Mouse (Mus musculus) neural tube, embryonic 11.5 days (tissue): ENCODE results near the gene Ubac2. TPM values are rescaled to one million over a fixed set of nuclear protein-coding genes. Genes with fewer than 3 reads are reported as not detected.

Experiments
- ATAC-seq: fragments of 200-750 bp; cut with Nextera tagmentation; 2 replicates; pipeline ENCODE4 v1.8.0; 2017; ENCODE audit warnings: moderate number of reproducible peaks, mild to moderate bottlenecking, moderate TSS enrichment, moderate library complexity; ENCODE audit not compliant: insufficient read depth, low FRiP score, low TSS enrichment
- DNase-seq: peaks from one replicate; pipeline ENCODE4 v3.0.0-alpha.2; 2015; ENCODE audit warnings: low spot score
- H3K27ac ChIP-seq: fragments of 300-500 bp; sonication (generic); 2 replicates; pipeline ENCODE4 v1.5.1; 2014; ENCODE audit warnings: low read depth, mild to moderate bottlenecking, low read length
- H3K27me3 ChIP-seq: fragments of 300-500 bp; sonication (generic); 2 replicates; pipeline ENCODE4 v1.6.1; 2014; ENCODE audit warnings: mild to moderate bottlenecking, low read length, mixed read lengths; ENCODE audit not compliant: control insufficient read depth, insufficient read depth
- H3K36me3 ChIP-seq: fragments of 300-500 bp; sonication (generic); 2 replicates; pipeline ENCODE4 v1.6.1; 2014; ENCODE audit warnings: mild to moderate bottlenecking, low read length, moderate library complexity, mixed read lengths; ENCODE audit not compliant: control insufficient read depth, insufficient read depth
- H3K4me1 ChIP-seq: fragments of 300-500 bp; sonication (generic); 2 replicates; pipeline ENCODE4 v1.6.1; 2014; ENCODE audit warnings: low read length, mixed read lengths; ENCODE audit not compliant: control insufficient read depth, insufficient read depth
- H3K4me2 ChIP-seq: fragments of 300-500 bp; sonication (generic); 2 replicates; pipeline ENCODE4 v1.6.1; 2014; ENCODE audit warnings: low read depth, mild to moderate bottlenecking, moderate library complexity
- H3K4me3 ChIP-seq: fragments of 300-500 bp; sonication (generic); 2 replicates; pipeline ENCODE4 v1.5.1; 2014; ENCODE audit warnings: low read depth, low read length
- H3K9ac ChIP-seq: fragments of 300-500 bp; sonication (generic); 2 replicates; pipeline ENCODE4 v1.6.1; 2014; ENCODE audit warnings: mild to moderate bottlenecking, low read length
- H3K9me3 ChIP-seq: fragments of 300-500 bp; sonication (generic); 2 replicates; pipeline ENCODE4 v1.6.1; 2016; ENCODE audit warnings: low read length; ENCODE audit not compliant: control insufficient read depth
- WGBS: fragments of 180-500 bp; shearing (Covaris S2); extraction: QIAGEN DNeasy Blood & Tissue Kit; methylation state at CpG from one replicate; pipeline ENCODE4 v1.1.7; 2014; 5-methylcytosine and 5-hydroxymethylcytosine counted together
- polyA plus RNA-seq: library from polyadenylated mRNA; unstranded; fragments of >200 nt; fragmentation: Nextera tagmentation; extraction: Ambion mirVana; gene quantifications from 2 replicates; pipeline ENCODE4 v1.2.1, GENCODE M21; 2014

Gene Ubac2
- polyA plus RNA-seq, 1 experiment from 2014 or later: 70.4 TPM

GRCm38 (mm10) chr14:121898509-121898908, 20.1 kb downstream of the Ubac2 start:
- Histone ChIP-seq H3K4me2 (no peak overlapping the region), H3K27ac (no peak overlapping the region), H3K27me3 (no peaks in the 10 kb centered on the region), H3K4me1 (no peaks in the 10 kb centered on the region), H3K9me3 (no peaks in the 10 kb centered on the region), H3K4me3 (no peak overlapping the region), H3K36me3 (no peaks in the 10 kb centered on the region; the same call in 1 of the 2 replicates), H3K9ac (no peak overlapping the region)
- no peak for DNase-seq
- no peak for ATAC-seq
- WGBS: 92% methylated on average over 11 of the region's 11 CpGs

GRCm38 (mm10) chr14:121899071-121899470, 20.7 kb downstream of the Ubac2 start:
- Histone ChIP-seq H3K9ac (no peak overlapping the region), H3K4me2 (no peak overlapping the region), H3K4me1 (no peaks in the 10 kb centered on the region), H3K4me3 (no peak overlapping the region), H3K36me3 (no peaks in the 10 kb centered on the region; the same call in 1 of the 2 replicates), H3K27ac (no peak overlapping the region), H3K27me3 (no peaks in the 10 kb centered on the region), H3K9me3 (no peaks in the 10 kb centered on the region)
- DNase-seq (no peak), ATAC-seq (no peak)
- 93% methylated on average over 3 of the region's 3 CpGs for WGBS

GRCm38 (mm10) chr14:121901511-121901910, 23.1 kb downstream of the Ubac2 start:
- no peaks in the 10 kb centered on the region for H3K9me3 ChIP-seq
- 90% methylated on average over 6 of the region's 6 CpGs for WGBS
- no peak overlapping the region for H3K4me2 ChIP-seq
- no peak overlapping the region for H3K4me3 ChIP-seq
- ATAC-seq (no peak), DNase-seq (no peak)
- H3K4me1 ChIP-seq: no peaks in the 10 kb centered on the region
- H3K27me3 ChIP-seq: no peaks in the 10 kb centered on the region
- no peak overlapping the region for H3K9ac ChIP-seq
- H3K36me3 ChIP-seq: no peaks in the 10 kb centered on the region; the same call in 1 of the 2 replicates
- no peak overlapping the region for H3K27ac ChIP-seq

GRCm38 (mm10) chr14:121903381-121903876, 25.0 kb downstream of the Ubac2 start:
- DNase-seq (no peak), ATAC-seq (no peak)
- H3K27me3 ChIP-seq: no peaks in the 10 kb centered on the region
- no peak overlapping the region for H3K4me2 ChIP-seq
- WGBS: 91% methylated on average over 7 of the region's 7 CpGs
- no peak overlapping the region for H3K9ac ChIP-seq
- peaks cover 2% of the 10 kb centered on the region; the same call in 1 of the 2 replicates for H3K36me3 ChIP-seq
- no peak overlapping the region for H3K4me3 ChIP-seq
- H3K4me1 ChIP-seq: no peaks in the 10 kb centered on the region
- H3K27ac ChIP-seq: no peak overlapping the region
- no peaks in the 10 kb centered on the region for H3K9me3 ChIP-seq

DNA sequence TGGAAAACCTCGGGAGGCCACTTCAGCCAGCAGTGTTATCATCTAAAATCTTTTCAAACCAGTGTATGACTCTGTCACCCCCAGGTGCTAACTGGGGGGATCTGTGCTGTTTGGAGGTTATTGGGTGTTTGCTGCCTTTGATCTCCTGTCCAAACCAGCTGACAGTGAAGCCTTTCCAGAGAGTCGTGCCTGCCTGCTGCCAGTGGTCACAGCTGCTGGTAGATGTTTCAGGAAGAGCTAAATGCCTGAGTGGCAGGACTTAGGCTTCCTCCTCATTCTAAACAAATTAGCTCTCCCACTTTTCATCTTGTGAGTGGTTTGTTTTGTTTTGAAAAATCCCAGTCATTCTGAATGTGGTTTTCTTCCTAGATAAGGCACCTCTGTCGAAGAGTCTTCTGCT, 26.3 kb downstream of the Ubac2 start:
- Histone ChIP-seq H3K9ac (no peak overlapping the region), H3K27me3 (no peaks in the 10 kb centered on the region), H3K9me3 (no peaks in the 10 kb centered on the region), H3K36me3 (peaks cover 2% of the 10 kb centered on the region; the same call in 1 of the 2 replicates), H3K27ac (no peak overlapping the region), H3K4me2 (no peak overlapping the region), H3K4me1 (no peaks in the 10 kb centered on the region), H3K4me3 (no peak overlapping the region)
- ATAC-seq: no peak
- 71% methylated on average over 3 of the region's 3 CpGs for WGBS
- no peak for DNase-seq

DNA sequence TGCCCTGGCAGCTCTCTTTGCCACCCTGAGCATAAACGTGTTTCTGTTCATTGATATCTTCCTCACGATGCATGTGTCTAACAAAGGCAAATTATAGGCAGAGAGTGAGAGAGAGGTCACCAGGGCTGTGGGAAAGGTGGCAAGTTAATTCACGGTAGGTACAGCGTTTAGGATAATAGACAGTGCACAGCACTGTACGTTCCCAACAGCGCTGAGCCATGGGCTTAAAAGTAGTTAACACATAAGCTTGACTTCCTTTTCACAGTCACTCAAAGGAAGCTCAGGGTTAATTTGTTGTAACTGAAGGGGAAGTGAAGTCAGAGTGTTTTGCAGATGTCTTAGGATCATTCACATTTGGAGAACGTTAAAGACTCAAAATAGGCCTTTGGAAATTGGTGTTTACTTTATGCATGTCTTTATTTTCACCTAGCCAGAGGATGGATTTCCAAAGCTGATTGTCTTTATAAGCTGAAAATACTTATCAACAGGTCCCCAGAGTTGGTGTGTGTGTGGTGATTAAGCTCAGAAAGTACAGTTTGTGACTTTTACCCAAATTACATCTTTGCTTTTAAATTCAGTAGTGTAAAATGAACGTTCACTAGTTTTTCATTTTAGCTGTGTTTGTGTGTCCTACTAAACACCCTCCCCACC, 28.0 kb downstream of the Ubac2 start:
- H3K4me3 ChIP-seq: no peak overlapping the region
- peaks cover 2% of the 10 kb centered on the region for H3K36me3 ChIP-seq
- H3K4me2 ChIP-seq: no peak overlapping the region
- no peaks in the 10 kb centered on the region for H3K4me1 ChIP-seq
- H3K27ac ChIP-seq: no peak overlapping the region
- no peaks in the 10 kb centered on the region for H3K27me3 ChIP-seq
- 93% methylated on average over 8 of the region's 8 CpGs for WGBS
- no peaks in the 10 kb centered on the region for H3K9me3 ChIP-seq
- ATAC-seq (no peak), DNase-seq (no peak)
- H3K9ac ChIP-seq: no peak overlapping the region

DNA sequence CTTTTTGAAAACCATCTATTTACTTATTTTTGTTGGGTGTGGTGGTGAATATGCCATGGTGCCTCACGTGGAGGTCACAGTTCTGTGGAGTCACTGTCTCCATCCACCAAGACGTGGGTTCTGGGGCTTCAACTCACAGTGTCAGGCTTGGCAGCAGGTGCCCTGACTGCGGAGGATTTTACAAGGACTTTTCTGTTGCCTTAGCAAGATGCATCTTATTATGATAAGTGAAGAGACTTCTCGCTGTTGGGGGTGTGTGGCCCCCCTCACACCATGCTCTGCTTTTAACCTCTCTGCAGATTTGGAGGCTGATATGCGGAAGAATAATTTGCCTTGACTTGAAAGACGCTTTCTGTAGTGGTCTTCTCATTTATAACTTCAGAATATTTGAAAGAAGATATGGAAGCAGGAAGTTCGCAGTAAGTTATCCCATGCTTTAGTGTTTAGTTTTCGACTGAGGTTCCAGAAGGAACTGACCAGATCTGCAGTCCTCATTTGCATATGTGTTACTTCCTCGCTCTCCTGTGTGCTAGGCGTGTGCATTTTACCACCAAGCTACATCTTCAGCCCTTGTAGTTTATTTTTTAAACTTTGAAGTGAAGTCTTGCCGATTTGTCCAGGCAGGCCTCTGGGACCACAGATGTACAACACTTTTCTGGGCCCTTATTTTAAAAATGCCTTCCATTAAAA, 28.7 kb downstream of the Ubac2 start:
- no peaks in the 10 kb centered on the region for H3K27me3 ChIP-seq
- DNase-seq (no peak), ATAC-seq (no peak)
- no peak overlapping the region for H3K4me3 ChIP-seq
- H3K9me3 ChIP-seq: no peaks in the 10 kb centered on the region
- H3K4me2 ChIP-seq: no peak overlapping the region
- H3K36me3 ChIP-seq: peaks cover 2% of the 10 kb centered on the region; the same call in 1 of the 2 replicates
- WGBS: 93% methylated on average over 11 of the region's 11 CpGs
- no peaks in the 10 kb centered on the region for H3K4me1 ChIP-seq
- no peak overlapping the region for H3K9ac ChIP-seq
- H3K27ac ChIP-seq: no peak overlapping the region

- Histone ChIP-seq H3K27me3 (no peaks in the 10 kb centered on the region), H3K9ac (no peak overlapping the region), H3K36me3 (peaks cover 2% of the 10 kb centered on the region; the same call in 1 of the 2 replicates), H3K27ac (no peak overlapping the region), H3K9me3 (no peaks in the 10 kb centered on the region), H3K4me3 (no peak overlapping the region), H3K4me1 (no peaks in the 10 kb centered on the region), H3K4me2 (no peak overlapping the region)
- DNase-seq (no peak), ATAC-seq (no peak)
- 95% methylated on average over 6 of the region's 6 CpGs for WGBS
Measured at GRCm38 (mm10) chr14:121909868-121910267, 31.4 kb downstream of the Ubac2 start.

GRCm38 (mm10) chr14:121912501-121912900, 34.1 kb downstream of the Ubac2 start:
- no peak overlapping the region for H3K4me3 ChIP-seq
- 95% methylated on average over 7 of the region's 7 CpGs for WGBS
- H3K4me2 ChIP-seq: no peak overlapping the region
- H3K27ac ChIP-seq: no peak overlapping the region
- ATAC-seq (no peak), DNase-seq (no peak)
- H3K9me3 ChIP-seq: no peaks in the 10 kb centered on the region
- no peaks in the 10 kb centered on the region for H3K27me3 ChIP-seq
- no peaks in the 10 kb centered on the region for H3K4me1 ChIP-seq
- H3K9ac ChIP-seq: no peak overlapping the region
- peaks cover 6% of the 10 kb centered on the region; the same call in 1 of the 2 replicates for H3K36me3 ChIP-seq
